Mouse (Mus musculus): ENCODE results near the gene Zbtb17. TPM values are rescaled to one million over a fixed set of nuclear protein-coding genes. Genes with fewer than 3 reads are reported as not detected.

The Zbtb17 gene
- total RNA-seq, 1 experiment, result 30.1 TPM

- Histone ChIP-seq H3K4me3 (ENCODE audit: insufficient read depth in 1 of 2, low read depth in 1 of 2, low read length in 2 of 2, poor library complexity in 1 of 2, severe bottlenecking in 1 of 2) (no peak overlapping the region), H3K36me3 (ENCODE audit: control insufficient read depth, insufficient read depth, low read length, poor library complexity, severe bottlenecking) (no peaks in the 10 kb centered on the region), H3K9me3 (ENCODE audit: control insufficient read depth, insufficient read depth, low read depth, low read length) (no peaks in the 10 kb centered on the region), H3K9ac (ENCODE audit: insufficient read depth, low read depth, low read length, poor library complexity, severe bottlenecking) (no peak overlapping the region), H3K4me1 (ENCODE audit: control insufficient read depth in 2 of 2, insufficient read depth in 2 of 2, low read length in 2 of 2, poor library complexity in 1 of 2) (peaks cover 0 to 26% of the 10 kb centered on the region in 2 experiments; a peak in 2 of 4 replicates), H3K27ac (ENCODE audit: insufficient read depth, low read depth, low read length, poor library complexity, severe bottlenecking) (no peak overlapping the region)
- in situ Hi-C loops (cut with MboI; ENCODE audit: low sequenced_read_pairs in 2 of 2, unreplicated experiment in 2 of 2), result no loop called here
- no peak for TF ChIP-seq ZNF384 (IDR thresholded peaks at IDR 0.05; ENCODE audit: low read depth, low read length)
- TF ChIP-seq MAFK (IDR thresholded peaks at IDR 0.05; ENCODE audit: insufficient read depth, low read depth, low read length), result no peak
- DNase-seq (ENCODE audit: low read depth, low spot score), result no peak
Observed at GRCm38 (mm10) chr4:141423288-141423687, 21.2 kb upstream of the Zbtb17 start.

DNA sequence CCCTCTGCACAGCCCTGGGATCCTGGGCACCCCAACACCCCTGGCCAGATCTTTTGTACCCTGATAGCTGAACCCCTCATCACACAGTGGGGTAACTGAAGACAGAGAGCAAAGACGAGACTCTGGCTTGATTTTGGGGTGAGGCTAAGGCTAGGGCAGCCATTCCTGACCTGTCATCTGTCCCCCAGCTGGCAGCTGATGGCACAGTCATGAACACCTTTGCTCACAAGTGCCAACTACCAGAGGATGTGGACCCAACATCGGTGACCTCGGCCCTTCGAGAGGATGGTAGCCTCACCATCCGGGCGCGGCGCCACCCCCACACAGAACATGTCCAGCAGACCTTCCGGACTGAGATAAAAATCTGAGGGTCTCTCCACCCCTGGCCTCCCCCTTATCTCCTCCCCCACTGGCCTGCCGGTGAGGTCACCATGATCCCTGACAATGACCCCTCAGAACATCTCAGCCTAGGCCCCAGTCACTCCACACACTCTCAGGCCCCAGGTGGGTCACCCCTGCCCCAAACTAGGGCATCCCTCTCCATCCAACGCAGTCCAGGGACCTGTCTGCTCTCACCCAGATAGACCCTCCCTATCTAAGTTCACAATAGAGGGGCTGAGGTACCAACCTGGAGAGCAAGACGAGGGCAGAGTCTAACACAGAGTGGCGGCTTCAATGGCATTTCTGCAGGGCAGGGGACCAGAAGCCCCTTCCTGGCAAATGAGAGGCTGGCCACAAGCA lies 20.6 kb upstream of the Zbtb17 start:
- in situ Hi-C loops (cut with MboI; ENCODE audit: low sequenced_read_pairs in 2 of 2, unreplicated experiment in 2 of 2), result no loop called here
- no peak overlapping the region for H3K4me3 ChIP-seq (ENCODE audit: insufficient read depth in 1 of 2, low read depth in 1 of 2, low read length in 2 of 2, poor library complexity in 1 of 2, severe bottlenecking in 1 of 2)
- DNase-seq (ENCODE audit: low read depth, low spot score), result no peak
- no peaks in the 10 kb centered on the region for H3K36me3 ChIP-seq (ENCODE audit: control insufficient read depth, insufficient read depth, low read length, poor library complexity, severe bottlenecking)
- no peak overlapping the region for H3K27ac ChIP-seq (ENCODE audit: insufficient read depth, low read depth, low read length, poor library complexity, severe bottlenecking)
- TF ChIP-seq ZC3H11A (IDR thresholded peaks at IDR 0.05; ENCODE audit: borderline replicate concordance, low read depth, low read length) (no peak), ZNF384 (IDR thresholded peaks at IDR 0.05; ENCODE audit: low read depth, low read length) (no peak), HCFC1 (IDR thresholded peaks at IDR 0.05; ENCODE audit: borderline replicate concordance, insufficient read depth, low read length) (no peak), CHD2 (IDR thresholded peaks at IDR 0.05; ENCODE audit: low read depth, low read length) (no peak), MAFK (IDR thresholded peaks at IDR 0.05; ENCODE audit: insufficient read depth, low read depth, low read length) (no peak)
- peaks cover 0 to 26% of the 10 kb centered on the region in 2 experiments; a peak in 2 of 4 replicates for H3K4me1 ChIP-seq (ENCODE audit: control insufficient read depth in 2 of 2, insufficient read depth in 2 of 2, low read length in 2 of 2, poor library complexity in 1 of 2)
- H3K9ac ChIP-seq (ENCODE audit: insufficient read depth, low read depth, low read length, poor library complexity, severe bottlenecking), result no peak overlapping the region
- no peaks in the 10 kb centered on the region for H3K9me3 ChIP-seq (ENCODE audit: control insufficient read depth, insufficient read depth, low read depth, low read length)

DNA sequence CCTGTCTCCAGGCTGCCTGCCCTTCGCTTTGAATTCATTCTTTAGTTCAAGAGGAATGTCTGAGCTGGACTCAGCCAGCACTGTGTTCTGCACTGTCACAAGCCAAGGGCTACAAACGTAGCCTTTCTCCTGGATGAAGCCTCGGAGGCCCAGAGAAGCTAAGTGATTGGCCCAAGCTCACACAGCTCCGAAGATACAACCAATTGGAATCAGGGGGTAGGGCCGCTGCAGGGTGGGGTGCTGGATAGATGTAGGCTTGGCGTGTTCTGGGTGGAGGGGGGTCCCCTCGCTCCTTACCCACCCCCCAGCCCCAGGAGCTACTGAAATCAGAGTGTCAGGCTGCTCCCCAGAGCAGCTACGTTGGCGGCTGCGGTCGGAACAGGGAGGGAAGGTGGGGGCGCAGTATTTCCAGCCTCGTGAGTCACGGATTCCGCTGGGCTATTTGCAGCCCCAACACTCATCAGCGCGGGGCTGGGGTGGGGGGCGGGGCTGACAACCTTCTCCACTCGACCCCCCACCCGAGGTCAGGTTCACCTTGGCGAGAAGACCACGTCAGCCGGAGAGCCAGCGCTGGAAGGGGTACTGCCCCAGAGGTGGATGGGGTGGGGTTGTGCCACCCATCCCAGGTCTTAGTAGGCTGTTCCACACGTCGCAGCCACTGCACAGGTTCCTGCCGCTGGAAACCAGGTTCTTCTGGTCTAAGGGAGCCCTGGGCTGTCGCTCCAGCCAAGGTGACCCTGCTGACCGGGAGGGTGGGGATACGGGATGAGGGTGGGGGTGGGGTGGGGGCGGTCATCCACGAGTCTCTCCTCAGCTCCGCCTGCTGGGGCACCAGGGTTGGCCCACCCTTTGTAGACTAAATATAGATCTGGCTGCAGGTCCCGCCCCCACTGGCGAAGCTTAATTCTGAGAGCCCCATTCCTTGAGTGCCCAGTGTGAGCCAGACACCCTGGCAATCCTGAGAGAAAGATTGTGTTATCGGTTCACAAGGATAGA lies 18.7 kb upstream of the Zbtb17 start:
- Histone ChIP-seq H3K4me3 (ENCODE audit: insufficient read depth in 1 of 2, low read depth in 1 of 2, low read length in 2 of 2, poor library complexity in 1 of 2, severe bottlenecking in 1 of 2) (peak overlapping the region; percentile 41 to 66), H3K9me3 (ENCODE audit: control insufficient read depth, insufficient read depth, low read depth, low read length) (no peaks in the 10 kb centered on the region), H3K9ac (ENCODE audit: insufficient read depth, low read depth, low read length, poor library complexity, severe bottlenecking) (peak overlapping the region; percentile 42; the same call in 1 of the 2 replicates), H3K36me3 (ENCODE audit: control insufficient read depth, insufficient read depth, low read length, poor library complexity, severe bottlenecking) (no peaks in the 10 kb centered on the region), H3K27ac (ENCODE audit: insufficient read depth, low read depth, low read length, poor library complexity, severe bottlenecking) (no peak overlapping the region; the same call in 1 of the 2 replicates), H3K4me1 (ENCODE audit: control insufficient read depth in 2 of 2, insufficient read depth in 2 of 2, low read length in 2 of 2, poor library complexity in 1 of 2) (peaks cover 0 to 17% of the 10 kb centered on the region in 2 experiments; a peak in 1 of 4 replicates)
- DNase-seq (ENCODE audit: low read depth, low spot score), result peak; percentile 53
- in situ Hi-C loops (cut with MboI; ENCODE audit: low sequenced_read_pairs in 2 of 2, unreplicated experiment in 2 of 2), result no loop called here
- no peak for TF ChIP-seq ZC3H11A (IDR thresholded peaks at IDR 0.05; ENCODE audit: borderline replicate concordance, low read depth, low read length)

DNA sequence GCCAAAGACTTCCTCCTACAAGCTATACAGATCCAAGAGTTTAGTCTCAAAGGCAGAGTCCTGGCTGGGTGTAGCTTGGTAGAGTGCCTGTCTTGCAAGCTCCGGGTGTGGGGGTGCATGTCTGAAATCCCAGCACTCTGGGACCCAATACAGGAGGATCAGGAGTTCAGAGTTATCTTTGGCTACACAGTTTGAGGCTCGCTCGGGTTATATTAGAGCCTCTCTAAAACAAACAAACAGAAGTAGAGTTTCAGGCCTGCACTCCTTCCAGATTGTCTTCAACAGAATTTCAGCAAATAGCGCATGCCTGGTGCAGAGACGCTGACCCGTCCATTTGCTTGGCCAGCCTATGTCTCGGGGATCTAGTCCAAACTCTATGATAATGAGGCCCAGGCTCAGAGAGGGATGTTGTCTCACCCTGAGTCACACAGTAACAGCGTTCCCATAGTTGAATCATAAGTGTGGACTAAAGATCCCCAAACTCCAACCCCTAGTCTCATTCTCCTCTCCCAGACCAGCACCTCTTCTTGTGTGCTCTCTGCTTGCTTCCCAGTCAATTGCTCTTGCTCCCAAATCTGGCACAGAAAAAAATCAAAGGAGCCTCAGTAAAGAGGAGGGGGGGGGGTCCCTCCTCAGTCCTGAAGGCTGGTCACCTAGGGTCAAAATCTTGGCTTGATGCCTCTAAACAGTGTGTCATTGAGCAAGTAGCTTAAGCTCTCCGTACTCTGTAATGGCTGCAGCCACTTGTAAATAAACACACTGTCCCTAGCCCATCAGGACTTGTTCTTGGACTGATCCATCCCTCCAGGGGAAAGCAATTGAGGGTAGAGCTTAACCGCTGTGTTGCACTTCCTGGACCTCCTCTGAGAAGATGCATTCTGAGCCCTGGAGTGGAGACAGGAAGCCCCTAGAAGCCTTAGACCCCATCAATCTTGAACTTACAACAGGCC lies 17.4 kb upstream of the Zbtb17 start:
- no peaks in the 10 kb centered on the region for H3K9me3 ChIP-seq (ENCODE audit: control insufficient read depth, insufficient read depth, low read depth, low read length)
- H3K9ac ChIP-seq (ENCODE audit: insufficient read depth, low read depth, low read length, poor library complexity, severe bottlenecking), result no peak overlapping the region
- DNase-seq (ENCODE audit: low read depth, low spot score), result no peak
- H3K4me1 ChIP-seq (ENCODE audit: control insufficient read depth in 2 of 2, insufficient read depth in 2 of 2, low read length in 2 of 2, poor library complexity in 1 of 2), result peaks cover 0 to 11% of the 10 kb centered on the region in 2 experiments; a peak in 1 of 4 replicates
- TF ChIP-seq ZNF384 (IDR thresholded peaks at IDR 0.05; ENCODE audit: low read depth, low read length) (no peak), MAFK (IDR thresholded peaks at IDR 0.05; ENCODE audit: insufficient read depth, low read depth, low read length) (no peak), ZC3H11A (IDR thresholded peaks at IDR 0.05; ENCODE audit: borderline replicate concordance, low read depth, low read length) (no peak), HCFC1 (IDR thresholded peaks at IDR 0.05; ENCODE audit: borderline replicate concordance, insufficient read depth, low read length) (no peak), CHD2 (IDR thresholded peaks at IDR 0.05; ENCODE audit: low read depth, low read length) (no peak)
- H3K27ac ChIP-seq (ENCODE audit: insufficient read depth, low read depth, low read length, poor library complexity, severe bottlenecking), result no peak overlapping the region
- in situ Hi-C loops (cut with MboI; ENCODE audit: low sequenced_read_pairs in 2 of 2, unreplicated experiment in 2 of 2), result no loop called here
- no peak overlapping the region for H3K4me3 ChIP-seq (ENCODE audit: insufficient read depth in 1 of 2, low read depth in 1 of 2, low read length in 2 of 2, poor library complexity in 1 of 2, severe bottlenecking in 1 of 2)
- no peaks in the 10 kb centered on the region for H3K36me3 ChIP-seq (ENCODE audit: control insufficient read depth, insufficient read depth, low read length, poor library complexity, severe bottlenecking)
